Mouse (Mus musculus): ENCODE results near the gene Tmed2. TPM values are rescaled to one million over a fixed set of nuclear protein-coding genes. Genes with fewer than 3 reads are reported as not detected.
"Not testable (repeated sequence)": the region's sequence is repeated elsewhere in the genome, so short reads cannot be mapped to it uniquely, and the experiment has no call there.

Tmed2 gene
- polyA plus RNA-seq, 1 experiment from 2014 or later = 588 TPM

GRCm38 (mm10) chr5:124532451-124532850 is 8.0 kb upstream of the Tmed2 start:
- Histone ChIP-seq H3K27me3 (ENCODE audit: insufficient read depth, low read length) (no peaks in the 10 kb centered on the region), H3K4me3 (ENCODE audit: low read depth, low read length) (no peak overlapping the region), H3K4me1 (ENCODE audit: insufficient read depth) (peaks cover 10% of the 10 kb centered on the region; the same call in 1 of the 2 replicates), H3K9me3 (ENCODE audit: low read depth, low read length) (no peaks in the 10 kb centered on the region), H3K4me2 (no peak overlapping the region), H3K36me3 (ENCODE audit: insufficient read depth) (no peaks in the 10 kb centered on the region), H3K27ac (ENCODE audit: low read depth) (peak overlapping the region; percentile 54), H3K9ac (no peak overlapping the region; the same call in 1 of the 2 replicates)
- TF ChIP-seq CTCF (IDR thresholded peaks at IDR 0.05; ENCODE audit: low read depth) = no peak
- ATAC-seq (ENCODE audit: insufficient read depth) = no peak
- peak; percentile 44 for DNase-seq
- 25% methylated on average over 7 of the region's 7 CpGs for WGBS

GRCm38 (mm10) chr5:124535016-124535415 is 5.5 kb upstream of the Tmed2 start:
- H3K9me3 ChIP-seq (ENCODE audit: low read depth, low read length) = no peaks in the 10 kb centered on the region
- TF ChIP-seq CTCF (IDR thresholded peaks at IDR 0.05; ENCODE audit: low read depth) = no peak
- H3K4me2 ChIP-seq = no peak overlapping the region
- H3K36me3 ChIP-seq (ENCODE audit: insufficient read depth) = no peaks in the 10 kb centered on the region
- no peak for DNase-seq
- ATAC-seq (ENCODE audit: insufficient read depth) = no peak
- H3K9ac ChIP-seq = no peak overlapping the region
- peaks cover 5% of the 10 kb centered on the region; the same call in 1 of the 2 replicates for H3K4me1 ChIP-seq (ENCODE audit: insufficient read depth)
- no peaks in the 10 kb centered on the region for H3K27me3 ChIP-seq (ENCODE audit: insufficient read depth, low read length)
- no peak overlapping the region for H3K4me3 ChIP-seq (ENCODE audit: low read depth, low read length)
- WGBS = 54% methylated on average over 5 of the region's 5 CpGs
- H3K27ac ChIP-seq (ENCODE audit: low read depth) = no peak overlapping the region

GRCm38 (mm10) chr5:124536776-124537175 is 3.7 kb upstream of the Tmed2 start:
- TF ChIP-seq CTCF (IDR thresholded peaks at IDR 0.05; ENCODE audit: low read depth) = no peak
- H3K27me3 ChIP-seq (ENCODE audit: insufficient read depth, low read length) = no peaks in the 10 kb centered on the region
- H3K4me2 ChIP-seq = peak overlapping the region; percentile 53
- H3K9me3 ChIP-seq (ENCODE audit: low read depth, low read length) = no peaks in the 10 kb centered on the region
- DNase-seq = peak; percentile 75
- no peaks in the 10 kb centered on the region for H3K36me3 ChIP-seq (ENCODE audit: insufficient read depth)
- ATAC-seq (ENCODE audit: insufficient read depth) = no peak
- 1% methylated on average over 17 of the region's 17 CpGs for WGBS
- peak overlapping the region; percentile 8; the same call in 1 of the 2 replicates for H3K4me3 ChIP-seq (ENCODE audit: low read depth, low read length)
- no peak overlapping the region for H3K27ac ChIP-seq (ENCODE audit: low read depth)
- no peaks in the 10 kb centered on the region for H3K4me1 ChIP-seq (ENCODE audit: insufficient read depth)
- peak overlapping the region; percentile 29 for H3K9ac ChIP-seq

GRCm38 (mm10) chr5:124538813-124539792 is 1.4 kb upstream of the Tmed2 start:
- Histone ChIP-seq H3K4me3 (ENCODE audit: low read depth, low read length) (no peak overlapping the region), H3K27me3 (ENCODE audit: insufficient read depth, low read length) (no peaks in the 10 kb centered on the region), H3K4me2 (no peak overlapping the region), H3K9ac (no peak overlapping the region), H3K27ac (ENCODE audit: low read depth) (no peak overlapping the region), H3K4me1 (ENCODE audit: insufficient read depth) (peaks cover 3% of the 10 kb centered on the region), H3K36me3 (ENCODE audit: insufficient read depth) (peaks cover 19% of the 10 kb centered on the region), H3K9me3 (ENCODE audit: low read depth, low read length) (no peaks in the 10 kb centered on the region)
- WGBS = 72% methylated on average over 14 of the region's 16 CpGs
- TF ChIP-seq CTCF (IDR thresholded peaks at IDR 0.05; ENCODE audit: low read depth) = peak; percentile 63
- ATAC-seq (ENCODE audit: insufficient read depth) (no peak), DNase-seq (peak; percentile 82)

- Histone ChIP-seq H3K27me3 (ENCODE audit: insufficient read depth, low read length) (no peaks in the 10 kb centered on the region), H3K4me2 (peak overlapping the region; percentile 56), H3K4me3 (ENCODE audit: low read depth, low read length) (peak overlapping the region; percentile 90), H3K4me1 (ENCODE audit: insufficient read depth) (peaks cover 3% of the 10 kb centered on the region), H3K9me3 (ENCODE audit: low read depth, low read length) (no peaks in the 10 kb centered on the region), H3K9ac (0 out of 2 replicates have a peak overlapping the region, but pooled peaks have one; percentile 36), H3K36me3 (ENCODE audit: insufficient read depth) (peaks cover 27% of the 10 kb centered on the region), H3K27ac (ENCODE audit: low read depth) (peak overlapping the region; percentile 58; the same call in 1 of the 2 replicates)
- ATAC-seq (ENCODE audit: insufficient read depth) (no peak), DNase-seq (no peak)
- TF ChIP-seq CTCF (IDR thresholded peaks at IDR 0.05; ENCODE audit: low read depth) = no peak
- WGBS = 75% methylated on average over 4 of the region's 4 CpGs
These were observed 590 bp upstream of the Tmed2 start for GRCm38 (mm10) chr5:124539905-124540304.

GRCm38 (mm10) chr5:124540905-124541601 is 558 bp downstream of the Tmed2 start:
- Histone ChIP-seq H3K27ac (ENCODE audit: low read depth) (peak overlapping the region; percentile 86), H3K36me3 (ENCODE audit: insufficient read depth) (peaks cover 39% of the 10 kb centered on the region), H3K9ac (peak overlapping the region; percentile 93), H3K4me3 (ENCODE audit: low read depth, low read length) (peak overlapping the region; percentile 90), H3K27me3 (ENCODE audit: insufficient read depth, low read length) (no peaks in the 10 kb centered on the region), H3K9me3 (ENCODE audit: low read depth, low read length) (no peaks in the 10 kb centered on the region), H3K4me1 (ENCODE audit: insufficient read depth) (peaks cover 3% of the 10 kb centered on the region), H3K4me2 (peak overlapping the region; percentile 69)
- TF ChIP-seq CTCF (IDR thresholded peaks at IDR 0.05; ENCODE audit: low read depth) = no peak
- under 1% methylated on average over 69 of the region's 89 CpGs for whole genome bisulfite sequencing
- peak; percentile 67 for DNase-seq
- peak; percentile 70 for ATAC-seq (ENCODE audit: insufficient read depth)

GRCm38 (mm10) chr5:124541602-124541973 is 1.1 kb downstream of the Tmed2 start:
- 6% methylated on average over 8 of the region's 8 CpGs for WGBS
- Histone ChIP-seq H3K27me3 (ENCODE audit: insufficient read depth, low read length) (no peaks in the 10 kb centered on the region), H3K4me2 (peak overlapping the region; percentile 69), H3K27ac (ENCODE audit: low read depth) (peak overlapping the region; percentile 86; the same call in 1 of the 2 replicates), H3K4me3 (ENCODE audit: low read depth, low read length) (peak overlapping the region; percentile 90), H3K9me3 (ENCODE audit: low read depth, low read length) (no peaks in the 10 kb centered on the region), H3K9ac (peak overlapping the region; percentile 93), H3K36me3 (ENCODE audit: insufficient read depth) (peaks cover 44% of the 10 kb centered on the region), H3K4me1 (ENCODE audit: insufficient read depth) (peaks cover 3% of the 10 kb centered on the region)
- ATAC-seq (ENCODE audit: insufficient read depth) (no peak), DNase-seq (no peak)
- TF ChIP-seq CTCF (IDR thresholded peaks at IDR 0.05; ENCODE audit: low read depth) = no peak

- not testable (repeated sequence) for H3K9ac ChIP-seq; DNase-seq; H3K9me3 ChIP-seq (ENCODE audit: low read depth, low read length); H3K4me2 ChIP-seq; H3K4me3 ChIP-seq (ENCODE audit: low read depth, low read length); H3K4me1 ChIP-seq (ENCODE audit: insufficient read depth); ATAC-seq (ENCODE audit: insufficient read depth); H3K27ac ChIP-seq (ENCODE audit: low read depth); H3K27me3 ChIP-seq (ENCODE audit: insufficient read depth, low read length)
- peaks cover 51% of the 10 kb centered on the region for H3K36me3 ChIP-seq (ENCODE audit: insufficient read depth)
- WGBS = 85% methylated on average over 4 of the region's 4 CpGs
These were observed 10.2 kb downstream of the Tmed2 start for GRCm38 (mm10) chr5:124550737-124551136.

Data from lung, embryonic 14.5 days (tissue).